Mouse (Mus musculus) stomach, embryonic 16.5 days (tissue): ENCODE measurements around the gene Prima1. TPM values are rescaled to one million over a fixed set of nuclear protein-coding genes. Genes with fewer than 3 reads are reported as not detected.

ENCODE experiments used
- ATAC-seq: fragments of 200-750 bp; cut with Nextera tagmentation; 2 replicates; pipeline ENCODE4 v1.8.0; 2017; ENCODE audit warnings: moderate number of reproducible peaks, moderate TSS enrichment; ENCODE audit not compliant: insufficient read depth, low FRiP score
- H3K27ac ChIP-seq: fragments of 300-500 bp; sonication (generic); 2 replicates; pipeline ENCODE4 v1.5.1; 2014; ENCODE audit warnings: low read length
- H3K27me3 ChIP-seq: fragments of 300-500 bp; sonication (generic); 2 replicates; pipeline ENCODE4 v1.6.1; 2014; ENCODE audit warnings: low read length, control low read depth, mixed read lengths; ENCODE audit not compliant: control insufficient read depth, insufficient read depth
- H3K36me3 ChIP-seq: fragments of 300-500 bp; sonication (generic); 2 replicates; pipeline ENCODE4 v1.6.1; 2014; ENCODE audit warnings: low read length; ENCODE audit not compliant: control insufficient read depth, insufficient read depth
- H3K4me1 ChIP-seq: fragments of 300-500 bp; sonication (generic); 2 replicates; pipeline ENCODE4 v1.6.1; 2014; ENCODE audit warnings: low read length, control low read depth, mixed read lengths; ENCODE audit not compliant: control insufficient read depth, insufficient read depth
- H3K4me2 ChIP-seq: fragments of 300-500 bp; sonication (generic); 2 replicates; pipeline ENCODE4 v1.6.1; 2014; ENCODE audit warnings: low read depth, low read length, mixed read lengths
- H3K4me3 ChIP-seq: fragments of 300-500 bp; sonication (generic); replicated peaks from 2 replicates; pipeline ENCODE4 v1.5.1; 2014; ENCODE audit warnings: mild to moderate bottlenecking, low read length
- H3K9ac ChIP-seq: fragments of 300-500 bp; sonication (generic); 2 replicates; pipeline ENCODE4 v1.6.1; 2014; ENCODE audit warnings: low read length
- H3K9me3 ChIP-seq: fragments of 300-500 bp; sonication (generic); replicated peaks from 2 replicates; pipeline ENCODE4 v1.6.1; 2016; ENCODE audit warnings: low read length, control low read depth; ENCODE audit not compliant: control insufficient read depth
- WGBS: fragments of 180-500 bp; shearing (Covaris S2); extraction: QIAGEN DNeasy Blood & Tissue Kit; methylation state at CpG from one replicate; pipeline ENCODE4 v1.1.7; 2014; 5-methylcytosine and 5-hydroxymethylcytosine counted together
- polyA plus RNA-seq: library from polyadenylated mRNA; unstranded; fragments of >200 nt; fragmentation: Nextera tagmentation; extraction: Ambion mirVana; gene quantifications from 2 replicates; pipeline ENCODE4 v1.2.1, GENCODE M21; 2015

Gene Prima1
- polyA plus RNA-seq, 1 experiment from 2014 or later = 0.90 TPM

GRCm38 (mm10) chr12:103272176-103272575 is 30.2 kb upstream of the Prima1 start:
- no peak for ATAC-seq
- no peaks in the 10 kb centered on the region for H3K9me3 ChIP-seq

GRCm38 (mm10) chr12:103266605-103267004 is 24.7 kb upstream of the Prima1 start:
- Histone ChIP-seq H3K4me2 (no peak overlapping the region), H3K4me1 (no peaks in the 10 kb centered on the region), H3K9ac (no peak overlapping the region), H3K4me3 (no peak overlapping the region), H3K36me3 (no peaks in the 10 kb centered on the region), H3K27ac (no peak overlapping the region), H3K9me3 (no peaks in the 10 kb centered on the region), H3K27me3 (no peaks in the 10 kb centered on the region)
- ATAC-seq = no peak
- WGBS = 36% methylated on average over 3 of the region's 3 CpGs

More at GRCm38 (mm10) chr12:103272176-103272575, 30.2 kb upstream of the Prima1 start:
- Histone ChIP-seq H3K4me3 (no peak overlapping the region), H3K27me3 (no peaks in the 10 kb centered on the region), H3K36me3 (no peaks in the 10 kb centered on the region), H3K4me2 (no peak overlapping the region), H3K4me1 (no peaks in the 10 kb centered on the region), H3K27ac (no peak overlapping the region), H3K9ac (no peak overlapping the region)
- 79% methylated on average over 3 of the region's 3 CpGs for WGBS

GRCm38 (mm10) chr12:103262017-103262865 is 20.3 kb upstream of the Prima1 start:
- Histone ChIP-seq H3K27me3 (no peaks in the 10 kb centered on the region), H3K4me2 (no peak overlapping the region), H3K36me3 (no peaks in the 10 kb centered on the region), H3K27ac (no peak overlapping the region; the same call in 1 of the 2 replicates), H3K4me1 (no peaks in the 10 kb centered on the region), H3K9ac (no peak overlapping the region), H3K4me3 (no peak overlapping the region), H3K9me3 (no peaks in the 10 kb centered on the region)
- 49% methylated on average over 13 of the region's 13 CpGs for WGBS
- peak; percentile 37; the same call in 1 of the 2 replicates for ATAC-seq

- ATAC-seq = no peak
- Histone ChIP-seq H3K4me3 (no peak overlapping the region), H3K9ac (no peak overlapping the region), H3K27me3 (no peaks in the 10 kb centered on the region), H3K4me2 (no peak overlapping the region), H3K4me1 (no peaks in the 10 kb centered on the region), H3K9me3 (no peaks in the 10 kb centered on the region), H3K36me3 (no peaks in the 10 kb centered on the region), H3K27ac (no peak overlapping the region)
- WGBS = 87% methylated on average over 8 of the region's 8 CpGs
These were observed 11.0 kb upstream of the Prima1 start for GRCm38 (mm10) chr12:103252901-103253434.

- Histone ChIP-seq H3K36me3 (no peaks in the 10 kb centered on the region), H3K4me2 (no peak overlapping the region), H3K9ac (no peak overlapping the region), H3K4me1 (no peaks in the 10 kb centered on the region), H3K27ac (no peak overlapping the region), H3K4me3 (no peak overlapping the region), H3K27me3 (no peaks in the 10 kb centered on the region), H3K9me3 (no peaks in the 10 kb centered on the region)
- WGBS = 69% methylated on average over 5 of the region's 5 CpGs
- ATAC-seq = no peak
These were observed 9.2 kb upstream of the Prima1 start for GRCm38 (mm10) chr12:103251151-103251550.

- Histone ChIP-seq H3K9ac (no peak overlapping the region), H3K27me3 (no peaks in the 10 kb centered on the region), H3K27ac (no peak overlapping the region), H3K9me3 (no peaks in the 10 kb centered on the region), H3K4me1 (no peaks in the 10 kb centered on the region), H3K36me3 (no peaks in the 10 kb centered on the region), H3K4me2 (no peak overlapping the region), H3K4me3 (no peak overlapping the region)
- WGBS = 79% methylated on average over 6 of the region's 6 CpGs
- ATAC-seq = no peak
These were observed 8.4 kb upstream of the Prima1 start for GRCm38 (mm10) chr12:103250333-103250732.

- Histone ChIP-seq H3K4me2 (peak overlapping the region; percentile 71), H3K4me3 (peak overlapping the region; percentile 66), H3K4me1 (peaks cover 6% of the 10 kb centered on the region; the same call in 1 of the 2 replicates), H3K9me3 (no peaks in the 10 kb centered on the region), H3K9ac (peak overlapping the region; percentile 79; the same call in 1 of the 2 replicates), H3K36me3 (no peaks in the 10 kb centered on the region), H3K27me3 (peaks cover 4% of the 10 kb centered on the region), H3K27ac (no peak overlapping the region)
- 11% methylated on average over 11 of the region's 11 CpGs for WGBS
- no peak for ATAC-seq
These were observed 1.1 kb upstream of the Prima1 start for GRCm38 (mm10) chr12:103243041-103243440.

GRCm38 (mm10) chr12:103242591-103243025 is 658 bp upstream of the Prima1 start:
- peaks cover 4% of the 10 kb centered on the region for H3K27me3 ChIP-seq
- 1% methylated on average over 33 of the region's 34 CpGs for WGBS

More at GRCm38 (mm10) chr12:103242591-103243025, 658 bp upstream of the Prima1 start:
- H3K4me1 ChIP-seq = peaks cover 6% of the 10 kb centered on the region; the same call in 1 of the 2 replicates
- H3K9ac ChIP-seq = peak overlapping the region; percentile 79
- H3K4me2 ChIP-seq = peak overlapping the region; percentile 71
- H3K27ac ChIP-seq = peak overlapping the region; percentile 86
- ATAC-seq = peak; percentile 71
- no peaks in the 10 kb centered on the region for H3K9me3 ChIP-seq
- no peaks in the 10 kb centered on the region for H3K36me3 ChIP-seq
- H3K4me3 ChIP-seq = peak overlapping the region; percentile 66
